Mouse (Mus musculus): ENCODE measurements around the gene Pclaf. TPM values are rescaled to one million over a fixed set of nuclear protein-coding genes. Genes with fewer than 3 reads are reported as not detected.

Gene Pclaf
- polyA plus RNA-seq (2012; rRNA removed), result 42.7 and 46.3 TPM in 2 replicates

GRCm38 (mm10) chr9:65890143-65890628 is at the start of gene Pclaf:
TSS of gene Pclaf (plus strand) at chr9:65890237.

DNA sequence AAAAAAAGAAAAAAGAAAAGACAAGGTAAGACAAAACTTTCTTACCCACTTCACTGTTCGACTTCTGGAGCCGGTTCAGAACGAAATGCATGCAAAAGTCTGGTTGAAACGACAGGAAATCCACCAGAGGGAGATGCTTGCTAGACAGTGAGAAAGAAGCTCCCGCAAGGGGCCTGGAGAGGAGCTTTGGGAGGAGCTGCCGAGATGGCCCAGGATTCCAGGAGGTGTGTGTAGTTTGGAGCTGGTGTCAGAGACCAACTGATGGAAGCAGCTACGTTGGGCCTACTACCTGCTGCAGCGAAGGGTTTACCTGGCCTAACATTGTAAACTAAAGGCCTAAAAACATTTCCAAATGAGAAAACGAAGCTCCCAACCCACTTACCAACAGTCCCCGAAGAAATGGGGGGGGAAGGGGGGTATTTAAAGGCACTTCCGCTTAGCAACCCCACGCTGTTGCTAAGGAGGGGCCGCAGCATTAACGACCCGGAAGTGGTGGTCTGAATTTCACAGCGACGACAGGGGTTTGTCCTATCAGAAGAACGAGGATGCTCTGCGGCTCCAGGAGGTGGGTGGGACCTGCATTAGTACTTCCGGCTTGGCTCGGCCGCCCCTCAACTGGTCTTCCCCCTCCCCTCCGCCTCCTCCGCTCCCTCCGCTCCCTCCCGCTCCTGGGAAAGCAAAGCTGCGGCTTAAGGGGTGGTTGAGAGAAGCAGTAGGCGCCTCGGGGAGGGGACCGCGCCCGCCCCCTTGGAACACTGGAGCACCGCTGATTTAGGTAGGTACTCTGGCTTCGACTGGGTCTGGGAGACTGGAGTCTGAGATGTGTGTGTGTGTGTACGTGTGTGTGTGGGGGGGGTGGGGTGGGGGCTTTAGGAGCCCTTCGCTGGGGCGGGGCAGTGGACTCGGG is 18.6 kb downstream of the Pclaf start, which contains the start of the genes Trip4 and Csnk1g1:
TSS of gene Trip4 (minus strand) at position 401 of the 907 bp plus-strand sequence.
TSS of gene Csnk1g1 (plus strand) at position 531 of the 907 bp plus-strand sequence.

Other genes with a start within 250 kb of the Pclaf start
- 204 and 216 TPM in 2 replicates for gene Oaz2, start 222.2 kb upstream of the Pclaf start, polyA plus RNA-seq (2012; rRNA removed)
- 27.0 and 28.6 TPM in 2 replicates for gene Zfp609, start 62.7 kb upstream of the Pclaf start, polyA plus RNA-seq (2012; rRNA removed)
- 23.0 and 23.7 TPM in 2 replicates for gene Trip4, start 18.6 kb downstream of the Pclaf start, polyA plus RNA-seq (2012; rRNA removed)
- gene Csnk1g1, start 18.7 kb downstream of the Pclaf start, polyA plus RNA-seq (2012; rRNA removed), result 19.3 TPM in 2 replicates
- gene Ppib, start 170.0 kb downstream of the Pclaf start, polyA plus RNA-seq (2012; rRNA removed), result 396 and 451 TPM in 2 replicates
- 5.6 and 7.8 TPM in 2 replicates for gene Snx22, start 179.5 kb downstream of the Pclaf start, polyA plus RNA-seq (2012; rRNA removed)
- gene Snx1, start 236.3 kb downstream of the Pclaf start, polyA plus RNA-seq (2012; rRNA removed), result 98.4 and 113 TPM in 2 replicates
- 32.9 and 33.3 TPM in 2 replicates for gene Ciao2a, start 236.4 kb downstream of the Pclaf start, polyA plus RNA-seq (2012; rRNA removed)

Data from central nervous system, embryonic 14 days (tissue).